Mouse (Mus musculus) inflammation-experienced regulatory T-cells, adult 6 months (primary cell): ENCODE measurements at regions not wholly inside any gene's neighbourhood (a gene's known extent, or its start where the extent isn't known, plus 50 kb on each side); places are given as distances from the start of the nearest gene placed in this dataset.

Source experiments
- ATAC-seq: one replicate; pipeline ENCODE4 v1.8.0; 2017

DNA sequence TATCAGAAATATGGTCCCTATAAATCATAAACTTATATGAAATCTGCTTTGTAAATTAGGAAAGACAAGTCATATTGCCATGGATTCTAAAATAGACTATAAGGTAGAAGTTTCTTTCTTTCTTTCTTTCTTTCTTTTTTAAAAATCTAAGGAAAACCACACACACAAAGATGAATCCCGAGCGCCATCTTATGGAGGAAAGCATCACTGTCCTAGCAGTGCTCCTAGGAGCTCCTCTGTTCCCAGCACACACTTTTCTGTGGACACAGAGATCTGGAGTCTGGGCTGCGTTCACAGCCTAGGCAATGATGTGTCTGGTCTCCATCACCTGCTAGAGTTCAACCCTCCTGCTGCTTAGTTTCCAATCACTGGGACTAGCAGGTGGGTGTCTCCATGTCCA, 65.2 kb upstream of the Slc22a22 start:
- ATAC-seq, result no peak

- ATAC-seq, result no peak
Observed at GRCm38 (mm10) chr15:57535514-57535913, 58.1 kb upstream of the Slc22a22 start.
